Mouse (Mus musculus) stomach, embryonic 15.5 days (tissue): ENCODE measurements at regions not wholly inside any gene's neighbourhood (a gene's known extent, or its start where the extent isn't known, plus 50 kb on each side); places are given as distances from the start of the nearest gene placed in this dataset.

Experiments used
- ATAC-seq: fragments of 200-750 bp; cut with Nextera tagmentation; 2 replicates; pipeline ENCODE4 v1.8.0; 2017; ENCODE audit warnings: low read depth, moderate number of reproducible peaks, moderate TSS enrichment; ENCODE audit not compliant: insufficient read depth, low FRiP score
- H3K27ac ChIP-seq: fragments of 300-500 bp; sonication (generic); 2 replicates; pipeline ENCODE4 v1.5.1; 2015; ENCODE audit warnings: mild to moderate bottlenecking, inconsistent platforms
- H3K27me3 ChIP-seq: fragments of 300-500 bp; sonication (generic); replicated peaks from 2 replicates; pipeline ENCODE4 v1.6.1; 2015; ENCODE audit warnings: inconsistent platforms
- H3K36me3 ChIP-seq: fragments of 300-500 bp; sonication (generic); 2 replicates; pipeline ENCODE4 v1.6.1; 2015; ENCODE audit warnings: inconsistent platforms
- H3K4me1 ChIP-seq: fragments of 300-500 bp; sonication (generic); 2 replicates; pipeline ENCODE4 v1.6.1; 2015; ENCODE audit warnings: inconsistent platforms
- H3K4me2 ChIP-seq: fragments of 300-500 bp; sonication (generic); 2 replicates; pipeline ENCODE4 v1.6.1; 2015; ENCODE audit warnings: mild to moderate bottlenecking, inconsistent platforms
- H3K4me3 ChIP-seq: fragments of 300-500 bp; sonication (generic); replicated peaks from 2 replicates; pipeline ENCODE4 v1.5.1; 2015; ENCODE audit warnings: inconsistent platforms
- H3K9ac ChIP-seq: fragments of 300-500 bp; sonication (generic); 2 replicates; pipeline ENCODE4 v1.6.1; 2015; ENCODE audit warnings: inconsistent platforms
- H3K9me3 ChIP-seq: fragments of 300-500 bp; sonication (generic); 2 replicates; pipeline ENCODE4 v1.6.1; 2016; ENCODE audit warnings: inconsistent platforms
- WGBS: fragments of 180-500 bp; shearing (Covaris S2); methylation state at CpG from one replicate; pipeline ENCODE4 v1.1.7; 2015; 5-methylcytosine and 5-hydroxymethylcytosine counted together

- Histone ChIP-seq H3K27me3 (no peaks in the 10 kb centered on the region), H3K9me3 (no peaks in the 10 kb centered on the region), H3K9ac (no peak overlapping the region), H3K4me2 (no peak overlapping the region), H3K27ac (no peak overlapping the region), H3K4me1 (no peaks in the 10 kb centered on the region), H3K36me3 (no peaks in the 10 kb centered on the region), H3K4me3 (no peak overlapping the region)
- 46% methylated on average over 4 of the region's 4 CpGs for WGBS
- ATAC-seq: no peak
Measured at GRCm38 (mm10) chr10:8011744-8012143, 55.7 kb upstream of the Tab2 start.

GRCm38 (mm10) chr10:8011138-8011537 is 55.1 kb upstream of the Tab2 start:
- 74% methylated on average over 9 of the region's 9 CpGs for WGBS
- no peaks in the 10 kb centered on the region for H3K27me3 ChIP-seq
- no peaks in the 10 kb centered on the region for H3K9me3 ChIP-seq
- no peak overlapping the region for H3K9ac ChIP-seq
- H3K36me3 ChIP-seq: no peaks in the 10 kb centered on the region
- H3K4me3 ChIP-seq: no peak overlapping the region
- no peak overlapping the region for H3K27ac ChIP-seq
- H3K4me2 ChIP-seq: no peak overlapping the region
- H3K4me1 ChIP-seq: no peaks in the 10 kb centered on the region
- no peak for ATAC-seq

- no peaks in the 10 kb centered on the region for H3K9me3 ChIP-seq
- 72% methylated on average over 1 of the region's 1 CpGs for WGBS
- no peak overlapping the region for H3K9ac ChIP-seq
- no peaks in the 10 kb centered on the region for H3K27me3 ChIP-seq
- ATAC-seq: no peak
- no peaks in the 10 kb centered on the region for H3K36me3 ChIP-seq
- no peak overlapping the region for H3K4me3 ChIP-seq
- no peak overlapping the region for H3K27ac ChIP-seq
- H3K4me2 ChIP-seq: no peak overlapping the region
- H3K4me1 ChIP-seq: no peaks in the 10 kb centered on the region
Measured at GRCm38 (mm10) chr10:8009855-8010254, 53.8 kb upstream of the Tab2 start.

GRCm38 (mm10) chr10:8007990-8008368 is 51.9 kb upstream of the Tab2 start:
- no peaks in the 10 kb centered on the region for H3K9me3 ChIP-seq
- H3K4me2 ChIP-seq: no peak overlapping the region
- H3K27me3 ChIP-seq: no peaks in the 10 kb centered on the region
- no peak overlapping the region for H3K9ac ChIP-seq
- ATAC-seq: no peak
- H3K36me3 ChIP-seq: no peaks in the 10 kb centered on the region
- no peaks in the 10 kb centered on the region for H3K4me1 ChIP-seq
- no peak overlapping the region for H3K4me3 ChIP-seq
- WGBS: 70% methylated on average over 3 of the region's 3 CpGs
- H3K27ac ChIP-seq: no peak overlapping the region

GRCm38 (mm10) chr10:8007286-8007989 is 51.4 kb upstream of the Tab2 start:
- Histone ChIP-seq H3K4me3 (no peak overlapping the region), H3K9ac (no peak overlapping the region), H3K4me1 (no peaks in the 10 kb centered on the region), H3K27me3 (no peaks in the 10 kb centered on the region), H3K27ac (no peak overlapping the region), H3K9me3 (no peaks in the 10 kb centered on the region), H3K36me3 (no peaks in the 10 kb centered on the region), H3K4me2 (no peak overlapping the region)
- 71% methylated on average over 5 of the region's 5 CpGs for WGBS
- no peak for ATAC-seq
